Mouse (Mus musculus): ENCODE results near the gene Sp4. TPM values are rescaled to one million over a fixed set of nuclear protein-coding genes. Genes with fewer than 3 reads are reported as not detected.
A peak's percentile ranks its signal among the peaks of the same experiment; 100 is the strongest.

The Sp4 gene
- polyA plus RNA-seq (2012; rRNA removed): 9.6 and 9.7 TPM in 2 replicates

DNA sequence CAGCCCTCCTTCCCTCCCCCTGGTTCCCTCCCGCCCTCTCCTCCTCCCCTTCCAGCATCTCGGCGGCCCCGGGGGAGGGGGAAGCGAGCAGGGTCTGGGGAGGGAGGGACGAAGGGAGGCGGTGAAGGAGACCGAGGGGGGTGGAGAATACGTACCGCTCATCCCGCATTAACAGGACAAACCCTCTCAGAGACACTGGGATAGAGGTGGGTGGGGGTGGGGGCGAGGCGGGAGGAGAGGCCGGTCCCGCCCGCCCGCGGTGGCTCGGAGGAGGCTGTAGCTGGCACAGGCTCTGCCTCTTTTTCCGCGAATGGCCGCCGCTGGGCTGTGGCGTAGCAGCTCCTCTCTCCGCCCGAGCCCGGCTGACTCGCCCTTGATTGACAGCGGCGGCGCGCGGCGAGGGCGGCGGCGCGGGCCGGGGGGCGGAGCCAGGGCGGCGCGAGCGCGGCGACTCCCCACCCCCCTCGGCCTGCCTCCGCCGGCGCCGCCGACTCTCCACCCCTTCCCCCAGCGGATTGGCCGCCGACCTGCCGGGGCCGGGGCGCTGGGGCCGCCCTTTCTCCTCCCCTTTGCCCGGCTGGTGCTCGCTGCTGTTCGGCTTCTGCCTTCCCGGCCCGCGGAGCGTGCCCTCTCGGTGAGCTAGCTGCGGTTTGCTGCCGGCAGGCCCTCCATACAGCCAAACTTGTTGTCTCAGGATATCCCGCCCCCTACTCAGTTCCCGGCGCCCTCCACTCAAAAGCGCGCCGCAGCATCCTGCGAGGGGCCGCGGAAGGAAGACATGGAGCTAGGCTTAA is at the start of gene Sp4:
Gene Sp4 (minus strand): TSS at position 369 of the 794 bp plus-strand sequence.
- peak within 1 kb of the TSS; percentile 96 for H3K27ac ChIP-seq (ENCODE audit: insufficient read depth, low read length)
- TF ChIP-seq CTCF (IDR thresholded peaks at IDR 0.05; ENCODE audit: extremely low read depth, insufficient read depth, low read length) (no peak), POLR2A (IDR thresholded peaks at IDR 0.05; ENCODE audit: extremely low read depth, insufficient read depth, low read length) (peak; percentile 39; the same call in 1 of the 2 replicates)
- peaks cover 4% of the 10 kb centered on the region; the same call in 1 of the 2 replicates for H3K4me1 ChIP-seq (ENCODE audit: control insufficient read depth, insufficient read depth, low read length)
- H3K4me3 ChIP-seq (ENCODE audit: insufficient read depth, low read length): peak within 1 kb of the TSS; percentile 84

DNA sequence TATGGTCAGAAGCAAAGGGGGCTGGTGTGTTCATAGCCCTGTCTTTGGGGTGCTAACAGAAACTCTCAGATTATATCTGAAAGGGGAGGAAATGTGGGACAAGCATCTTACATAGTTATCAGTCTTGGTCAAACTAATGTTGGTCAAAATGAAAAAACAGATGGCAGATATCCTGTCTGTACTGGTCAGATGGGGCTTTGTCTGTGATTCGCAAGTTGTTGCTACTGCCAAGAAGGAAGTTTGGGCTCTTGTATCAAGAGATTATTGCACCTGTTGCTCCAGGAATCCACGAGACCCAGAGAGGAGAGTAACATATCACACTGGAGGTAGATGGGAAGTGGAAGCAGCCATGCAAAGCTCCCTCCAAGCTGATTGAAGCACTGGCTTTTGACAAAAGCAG is 37.9 kb upstream of the Sp4 start:
- TF ChIP-seq POLR2A (IDR thresholded peaks at IDR 0.05; ENCODE audit: extremely low read depth, insufficient read depth, low read length): no peak
- TF ChIP-seq CTCF (IDR thresholded peaks at IDR 0.05; ENCODE audit: extremely low read depth, insufficient read depth, low read length): no peak

DNA sequence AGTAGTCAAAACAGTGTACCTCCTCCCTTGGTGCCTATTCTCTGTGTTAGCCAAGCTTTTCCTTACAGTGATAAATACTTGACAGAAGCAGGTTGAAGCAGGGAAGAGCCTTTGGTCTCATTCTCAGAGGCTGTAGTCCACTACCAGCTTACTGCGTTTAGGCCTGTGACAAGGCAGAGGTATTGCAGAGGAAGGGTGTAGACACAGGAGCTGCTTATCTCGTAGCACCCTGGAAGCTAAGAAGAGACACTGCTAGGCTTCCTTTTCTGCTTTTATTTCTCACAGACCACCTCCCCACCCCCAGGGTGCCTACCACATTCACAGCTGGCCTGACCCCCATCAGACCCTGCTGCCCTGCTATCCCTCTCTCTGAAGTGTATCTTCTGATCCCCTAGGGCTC is 37.0 kb upstream of the Sp4 start:
- Histone ChIP-seq H3K4me1 (ENCODE audit: control insufficient read depth, insufficient read depth, low read length) (no peaks in the 10 kb centered on the region), H3K4me3 (ENCODE audit: insufficient read depth, low read length) (no peak overlapping the region), H3K27ac (ENCODE audit: insufficient read depth, low read length) (no peak overlapping the region)
- TF ChIP-seq CTCF (IDR thresholded peaks at IDR 0.05; ENCODE audit: extremely low read depth, insufficient read depth, low read length) (no peak), POLR2A (IDR thresholded peaks at IDR 0.05; ENCODE audit: extremely low read depth, insufficient read depth, low read length) (no peak)

More for the DNA sequence above, 37.9 kb upstream of the Sp4 start:
- no peaks in the 10 kb centered on the region for H3K4me1 ChIP-seq (ENCODE audit: control insufficient read depth, insufficient read depth, low read length)
- H3K27ac ChIP-seq (ENCODE audit: insufficient read depth, low read length): no peak overlapping the region
- H3K4me3 ChIP-seq (ENCODE audit: insufficient read depth, low read length): no peak overlapping the region

DNA sequence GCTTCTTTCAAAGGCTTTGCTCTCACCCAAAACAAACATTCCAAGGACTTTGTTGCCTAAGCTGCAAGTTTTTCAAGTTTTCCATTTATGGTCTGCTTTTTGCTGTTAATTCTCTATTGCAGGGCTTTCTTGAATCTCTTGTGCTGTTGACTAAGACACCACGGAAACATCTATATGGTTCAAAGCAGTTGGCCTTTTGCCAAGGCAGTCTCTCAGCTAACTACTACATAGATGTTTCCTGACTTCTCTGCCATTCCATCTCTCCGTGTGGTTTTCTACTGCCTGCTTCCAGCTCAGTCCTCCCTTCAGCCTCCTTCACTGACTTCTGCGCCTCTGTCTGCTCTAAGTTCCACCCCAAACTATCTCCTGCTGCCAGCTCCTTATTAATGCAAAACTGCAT is 36.1 kb upstream of the Sp4 start:
- no peak overlapping the region for H3K27ac ChIP-seq (ENCODE audit: insufficient read depth, low read length)
- no peaks in the 10 kb centered on the region for H3K4me1 ChIP-seq (ENCODE audit: control insufficient read depth, insufficient read depth, low read length)
- H3K4me3 ChIP-seq (ENCODE audit: insufficient read depth, low read length): no peak overlapping the region
- TF ChIP-seq CTCF (IDR thresholded peaks at IDR 0.05; ENCODE audit: extremely low read depth, insufficient read depth, low read length): no peak
- no peak for TF ChIP-seq POLR2A (IDR thresholded peaks at IDR 0.05; ENCODE audit: extremely low read depth, insufficient read depth, low read length)

DNA sequence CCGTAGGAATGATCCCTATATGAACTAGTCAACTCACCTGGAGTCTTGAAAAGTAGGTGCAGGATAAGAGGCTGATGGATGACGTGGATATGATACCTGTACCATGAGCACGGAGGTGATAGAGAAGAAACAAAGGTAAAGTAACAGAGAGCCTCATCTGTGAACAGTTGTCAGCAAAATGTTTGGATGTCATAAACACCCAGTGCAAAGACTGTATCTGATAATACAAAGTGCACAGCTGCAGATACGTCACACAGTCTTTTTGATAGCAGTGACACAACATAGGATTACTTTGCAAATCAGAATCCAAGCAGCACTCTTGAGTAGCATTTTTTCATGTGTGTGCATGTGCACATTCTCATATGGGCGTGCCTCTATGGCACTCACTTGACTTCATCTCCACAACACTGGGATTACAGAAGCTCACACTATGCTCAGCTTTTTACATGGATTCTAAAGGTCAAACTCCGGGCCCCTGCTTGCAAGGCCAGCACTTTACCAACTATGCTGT is 27.6 kb upstream of the Sp4 start:
- Histone ChIP-seq H3K27ac (ENCODE audit: insufficient read depth, low read length) (no peak overlapping the region), H3K4me3 (ENCODE audit: insufficient read depth, low read length) (no peak overlapping the region), H3K4me1 (ENCODE audit: control insufficient read depth, insufficient read depth, low read length) (no peaks in the 10 kb centered on the region)
- no peak for TF ChIP-seq CTCF (IDR thresholded peaks at IDR 0.05; ENCODE audit: extremely low read depth, insufficient read depth, low read length)
- TF ChIP-seq POLR2A (IDR thresholded peaks at IDR 0.05; ENCODE audit: extremely low read depth, insufficient read depth, low read length): no peak

DNA sequence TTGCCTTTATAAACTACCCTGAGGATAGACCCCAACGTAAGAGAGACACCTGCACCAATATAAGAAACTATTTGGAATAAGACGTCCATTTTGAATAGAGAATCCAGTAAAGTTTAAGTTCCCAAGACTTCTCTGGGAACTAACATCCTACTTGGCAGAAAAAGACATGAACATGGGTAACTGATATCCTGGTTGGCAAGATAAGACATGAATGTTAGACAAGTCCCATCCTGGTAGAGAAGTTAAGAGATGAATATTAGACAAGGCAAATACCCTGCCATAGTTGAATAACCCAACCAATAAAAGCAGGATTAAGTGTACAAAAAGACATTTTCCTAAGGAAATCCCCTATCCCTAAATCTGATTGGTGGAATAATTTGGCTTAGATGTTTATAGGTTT is 26.3 kb upstream of the Sp4 start:
- TF ChIP-seq POLR2A (IDR thresholded peaks at IDR 0.05; ENCODE audit: extremely low read depth, insufficient read depth, low read length): no peak
- no peak for TF ChIP-seq CTCF (IDR thresholded peaks at IDR 0.05; ENCODE audit: extremely low read depth, insufficient read depth, low read length)
- H3K27ac ChIP-seq (ENCODE audit: insufficient read depth, low read length): no peak overlapping the region
- H3K4me3 ChIP-seq (ENCODE audit: insufficient read depth, low read length): no peak overlapping the region
- no peaks in the 10 kb centered on the region for H3K4me1 ChIP-seq (ENCODE audit: control insufficient read depth, insufficient read depth, low read length)

DNA sequence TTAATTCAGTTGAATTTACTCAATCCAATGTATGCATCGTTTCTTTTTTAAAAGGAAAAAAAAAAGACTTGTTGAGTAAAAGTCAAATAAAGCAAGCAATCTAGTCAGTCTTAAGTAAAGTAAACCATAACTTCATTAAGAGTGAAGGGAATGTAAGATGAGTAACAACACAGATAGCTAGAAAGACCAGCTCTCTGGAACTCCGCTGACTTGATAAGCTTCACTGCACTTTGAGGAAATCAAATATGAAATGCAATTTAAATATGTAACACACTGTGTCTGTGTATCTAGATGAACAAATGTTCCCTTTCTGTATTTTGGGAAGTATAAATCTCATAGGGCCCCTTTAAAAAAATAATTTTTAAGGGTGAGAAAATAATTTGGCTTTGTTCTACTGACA is 24.9 kb upstream of the Sp4 start:
- Histone ChIP-seq H3K27ac (ENCODE audit: insufficient read depth, low read length) (no peak overlapping the region), H3K4me1 (ENCODE audit: control insufficient read depth, insufficient read depth, low read length) (no peaks in the 10 kb centered on the region)
- TF ChIP-seq CTCF (IDR thresholded peaks at IDR 0.05; ENCODE audit: extremely low read depth, insufficient read depth, low read length) (no peak), POLR2A (IDR thresholded peaks at IDR 0.05; ENCODE audit: extremely low read depth, insufficient read depth, low read length) (no peak)

DNA sequence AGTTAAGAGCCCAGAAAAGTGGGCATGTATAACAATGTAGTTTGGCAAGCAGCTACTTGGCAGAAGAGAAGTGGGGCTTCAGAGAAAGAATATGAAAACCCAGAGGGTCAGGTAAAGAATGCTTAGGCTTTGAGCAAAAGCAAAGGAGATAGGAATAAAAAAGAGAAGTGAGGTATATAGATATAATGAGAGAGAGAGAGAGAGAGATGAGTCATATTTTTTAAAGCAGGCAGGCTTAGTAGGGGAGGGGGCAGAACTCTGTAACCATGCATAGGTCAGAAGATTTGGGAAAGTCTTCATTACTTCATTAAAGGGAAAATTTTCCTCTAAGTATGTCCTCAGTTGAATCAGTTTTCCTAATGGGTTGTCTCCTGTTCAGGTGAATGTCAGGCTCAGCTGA is 18.8 kb upstream of the Sp4 start:
- TF ChIP-seq CTCF (IDR thresholded peaks at IDR 0.05; ENCODE audit: extremely low read depth, insufficient read depth, low read length) (no peak), POLR2A (IDR thresholded peaks at IDR 0.05; ENCODE audit: extremely low read depth, insufficient read depth, low read length) (no peak)
- H3K4me3 ChIP-seq (ENCODE audit: insufficient read depth, low read length): no peak overlapping the region
- H3K27ac ChIP-seq (ENCODE audit: insufficient read depth, low read length): no peak overlapping the region
- no peaks in the 10 kb centered on the region for H3K4me1 ChIP-seq (ENCODE audit: control insufficient read depth, insufficient read depth, low read length)

More for the DNA sequence above, 24.9 kb upstream of the Sp4 start:
- H3K4me3 ChIP-seq (ENCODE audit: insufficient read depth, low read length): no peak overlapping the region

DNA sequence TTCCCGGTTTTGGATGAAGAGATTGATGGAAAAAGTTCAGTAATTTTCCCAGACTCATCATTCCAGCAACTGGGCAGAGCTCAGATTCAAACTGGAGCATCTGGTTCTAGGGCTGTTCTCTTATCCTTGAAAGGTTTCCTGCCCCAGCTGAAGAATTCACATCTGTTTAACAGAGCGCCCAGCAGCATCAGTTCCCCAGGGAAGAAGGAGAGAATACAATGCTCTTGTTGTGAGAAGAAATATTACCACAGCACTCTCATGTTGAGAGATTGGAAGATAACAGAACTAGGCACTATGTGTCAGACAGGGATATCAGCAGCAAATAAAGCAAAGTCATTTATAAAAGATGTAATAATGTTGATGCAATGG is 13.2 kb upstream of the Sp4 start:
- H3K27ac ChIP-seq (ENCODE audit: insufficient read depth, low read length): no peak overlapping the region
- H3K4me3 ChIP-seq (ENCODE audit: insufficient read depth, low read length): no peak overlapping the region
- no peak for TF ChIP-seq CTCF (IDR thresholded peaks at IDR 0.05; ENCODE audit: extremely low read depth, insufficient read depth, low read length)
- TF ChIP-seq POLR2A (IDR thresholded peaks at IDR 0.05; ENCODE audit: extremely low read depth, insufficient read depth, low read length): no peak
- no peaks in the 10 kb centered on the region for H3K4me1 ChIP-seq (ENCODE audit: control insufficient read depth, insufficient read depth, low read length)

Data from cortical plate, adult 2 months (tissue).